Mouse (Mus musculus): ENCODE data around the gene Nedd9. TPM values are rescaled to one million over a fixed set of nuclear protein-coding genes. Genes with fewer than 3 reads are reported as not detected.

Nedd9 gene
- total and polyA plus RNA-seq, 3 experiments = 0.15 to 0.25 TPM; not detected in 1

GRCm38 (mm10) chr13:41502136-41502916 lies 15.2 kb upstream of the Nedd9 start:
- no peak overlapping the region for H3K27ac ChIP-seq (ENCODE audit: control insufficient read depth, low read depth, low read length)
- no peaks in the 10 kb centered on the region for H3K79me2 ChIP-seq (ENCODE audit: control insufficient read depth, insufficient read depth, low read length, poor library complexity)
- H3K9me3 ChIP-seq (replicated peaks; ENCODE audit: insufficient read depth, low read length) = no peaks in the 10 kb centered on the region
- TF ChIP-seq EP300 (IDR thresholded peaks at IDR 0.05; ENCODE audit: low read depth in 1 of 2, low read length in 2 of 2) (no peak), POLR2AphosphoS2 (IDR thresholded peaks at IDR 0.05; ENCODE audit: low read length) (no peak), TBP (IDR thresholded peaks at IDR 0.05; ENCODE audit: low read depth, low read length) (no peak), ZNF384 (IDR thresholded peaks at IDR 0.05; ENCODE audit: low read depth, low read length) (no peak), MAFK (IDR thresholded peaks at IDR 0.05; ENCODE audit: borderline replicate concordance, low read depth, low read length) (no peak), BHLHE40 (IDR thresholded peaks at IDR 0.05; ENCODE audit: borderline replicate concordance, low read depth, low read length) (no peak), JUND (IDR thresholded peaks at IDR 0.05; ENCODE audit: low read depth, low read length) (no peak), E2F4 (IDR thresholded peaks at IDR 0.05; ENCODE audit: borderline replicate concordance, low read depth, low read length) (no peak), CHD2 (IDR thresholded peaks at IDR 0.05; ENCODE audit: low read length) (no peak), ETS1 (IDR thresholded peaks at IDR 0.05; ENCODE audit: low read depth, low read length) (no peak), ZC3H11A (IDR thresholded peaks at IDR 0.05; ENCODE audit: low read depth, low read length) (no peak), GABPA (IDR thresholded peaks at IDR 0.05; ENCODE audit: low read depth, low read length) (no peak), HCFC1 (IDR thresholded peaks at IDR 0.05; ENCODE audit: low read depth, low read length) (no peak), KAT2A (conservative IDR thresholded peaks at IDR 0.05; ENCODE audit: low read depth, low read length) (no peak), USF2 (IDR thresholded peaks at IDR 0.05; ENCODE audit: borderline replicate concordance in 1 of 2, insufficient read depth in 1 of 2, low read depth in 1 of 2, low read length in 2 of 2) (no peak), NRF1 (IDR thresholded peaks at IDR 0.05; ENCODE audit: insufficient read depth, low read depth, low read length, poor library complexity, severe bottlenecking) (no peak)
- no peaks in the 10 kb centered on the region for H3K36me3 ChIP-seq (ENCODE audit: control insufficient read depth in 1 of 2, insufficient read depth in 2 of 2, low read length in 2 of 2)
- H3K9ac ChIP-seq (ENCODE audit: control insufficient read depth, low read depth, low read length, poor library complexity, severe bottlenecking) = no peak overlapping the region
- no peaks in the 10 kb centered on the region for H3K4me1 ChIP-seq (ENCODE audit: control insufficient read depth in 1 of 2, insufficient read depth in 2 of 2, low read length in 2 of 2)
- no peak for DNase-seq (ENCODE audit: low read depth, low spot score)
- H3K4me3 ChIP-seq (ENCODE audit: control insufficient read depth in 1 of 2, insufficient read depth in 1 of 2, low read depth in 2 of 2, low read length in 2 of 2) = no peak overlapping the region
- no peaks in the 10 kb centered on the region for H3K27me3 ChIP-seq (ENCODE audit: control insufficient read depth in 1 of 2, insufficient read depth in 2 of 2, low read length in 2 of 2)

- TF ChIP-seq NRF1 (IDR thresholded peaks at IDR 0.05; ENCODE audit: insufficient read depth, low read depth, low read length, poor library complexity, severe bottlenecking) = no peak
- TF ChIP-seq CHD2 (IDR thresholded peaks at IDR 0.05; ENCODE audit: low read length) = no peak
- no peak for TF ChIP-seq TBP (IDR thresholded peaks at IDR 0.05; ENCODE audit: low read depth, low read length)
- no peak for TF ChIP-seq MYC (IDR thresholded peaks at IDR 0.05; ENCODE audit: low read depth, low read length)
- no peak for TF ChIP-seq BHLHE40 (IDR thresholded peaks at IDR 0.05; ENCODE audit: borderline replicate concordance, low read depth, low read length)
- TF ChIP-seq MAX (IDR thresholded peaks at IDR 0.05; ENCODE audit: low read length) = no peak
- TF ChIP-seq POLR2A (IDR thresholded peaks at IDR 0.05; ENCODE audit: control insufficient read depth in 1 of 2, insufficient read depth in 1 of 2, low read depth in 1 of 2, low read length in 2 of 2, poor library complexity in 1 of 2) = no peak
- no peak for TF ChIP-seq MXI1 (IDR thresholded peaks at IDR 0.05; ENCODE audit: low read depth, low read length)
- TF ChIP-seq ZC3H11A (IDR thresholded peaks at IDR 0.05; ENCODE audit: low read depth, low read length) = no peak
- no peak for TF ChIP-seq MAFK (IDR thresholded peaks at IDR 0.05; ENCODE audit: borderline replicate concordance, low read depth, low read length)
- TF ChIP-seq USF2 (IDR thresholded peaks at IDR 0.05; ENCODE audit: borderline replicate concordance in 1 of 2, insufficient read depth in 1 of 2, low read depth in 1 of 2, low read length in 2 of 2) = no peak
- no peak for TF ChIP-seq EP300 (IDR thresholded peaks at IDR 0.05; ENCODE audit: low read depth in 1 of 2, low read length in 2 of 2)
- TF ChIP-seq TAL1 (IDR thresholded peaks at IDR 0.05; ENCODE audit: low read length) = no peak
- no peak for TF ChIP-seq JUND (IDR thresholded peaks at IDR 0.05; ENCODE audit: low read depth, low read length)
- TF ChIP-seq E2F4 (IDR thresholded peaks at IDR 0.05; ENCODE audit: borderline replicate concordance, low read depth, low read length) = no peak
- no peak for TF ChIP-seq SMC3 (IDR thresholded peaks at IDR 0.05; ENCODE audit: low read depth, low read length)
- no peak for TF ChIP-seq RAD21 (IDR thresholded peaks at IDR 0.05; ENCODE audit: low read depth, low read length)
- no peak for TF ChIP-seq HCFC1 (IDR thresholded peaks at IDR 0.05; ENCODE audit: low read depth, low read length)
- no peak for TF ChIP-seq RCOR1 (IDR thresholded peaks at IDR 0.05; ENCODE audit: low read depth, low read length)
- TF ChIP-seq ELF1 (IDR thresholded peaks at IDR 0.05; ENCODE audit: low read depth, low read length) = no peak
- Histone ChIP-seq H3K9ac (ENCODE audit: control insufficient read depth, low read depth, low read length, poor library complexity, severe bottlenecking) (no peak overlapping the region), H3K79me2 (ENCODE audit: control insufficient read depth, insufficient read depth, low read length, poor library complexity) (no peaks in the 10 kb centered on the region), H3K27me3 (ENCODE audit: control insufficient read depth in 1 of 2, insufficient read depth in 2 of 2, low read length in 2 of 2) (no peaks in the 10 kb centered on the region), H3K4me3 (ENCODE audit: control insufficient read depth in 1 of 2, insufficient read depth in 1 of 2, low read depth in 2 of 2, low read length in 2 of 2) (no peak overlapping the region), H3K36me3 (ENCODE audit: control insufficient read depth in 1 of 2, insufficient read depth in 2 of 2, low read length in 2 of 2) (no peaks in the 10 kb centered on the region), H3K9me3 (replicated peaks; ENCODE audit: insufficient read depth, low read length) (no peaks in the 10 kb centered on the region), H3K4me1 (ENCODE audit: control insufficient read depth in 1 of 2, insufficient read depth in 2 of 2, low read length in 2 of 2) (no peaks in the 10 kb centered on the region), H3K27ac (ENCODE audit: control insufficient read depth, low read depth, low read length) (no peak overlapping the region)
- DNase-seq (ENCODE audit: low read depth, low spot score) = no peak
Measured at GRCm38 (mm10) chr13:41500793-41501192, 13.6 kb upstream of the Nedd9 start.
